Mouse (Mus musculus): ENCODE data around the gene Gpn2. TPM values are rescaled to one million over a fixed set of nuclear protein-coding genes. Genes with fewer than 3 reads are reported as not detected.

Gene Gpn2
- total RNA-seq, 2 experiments from 2014 or later = 7.0 TPM

DNA sequence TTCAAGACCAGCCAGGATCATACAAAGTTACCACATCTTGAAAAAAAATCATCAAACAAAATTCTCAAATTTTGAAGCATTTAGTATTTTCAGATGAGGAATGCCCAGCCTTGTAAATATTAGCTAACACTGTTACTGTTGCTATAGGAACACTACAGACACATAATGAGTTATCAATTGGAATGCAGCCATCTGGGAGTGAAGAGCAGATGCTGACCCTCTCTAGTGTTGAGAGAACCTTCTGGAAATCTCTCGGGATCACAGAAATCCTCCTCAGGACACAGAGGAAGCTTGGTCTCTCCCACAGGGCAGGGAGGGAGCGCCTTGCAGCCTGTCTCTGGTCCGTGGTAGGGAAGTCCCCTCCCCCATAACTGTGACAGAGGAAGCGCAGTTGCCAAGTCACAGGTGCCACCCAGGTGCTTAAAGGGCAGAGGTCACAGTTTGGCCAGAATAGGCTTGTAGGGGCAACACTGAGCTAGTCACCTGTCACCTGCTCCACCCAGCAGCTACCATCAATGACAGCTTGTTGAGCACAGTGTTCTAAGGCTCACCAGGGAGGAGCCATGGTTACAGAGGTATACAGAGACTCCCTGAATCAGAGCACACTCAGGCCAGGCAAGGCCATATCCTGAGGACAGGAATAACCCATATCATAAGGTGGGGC is 35.4 kb downstream of the Gpn2 start:
- intact Hi-C loops (cut with DNase I) = no loop called here
- no peak for DNase-seq

DNA sequence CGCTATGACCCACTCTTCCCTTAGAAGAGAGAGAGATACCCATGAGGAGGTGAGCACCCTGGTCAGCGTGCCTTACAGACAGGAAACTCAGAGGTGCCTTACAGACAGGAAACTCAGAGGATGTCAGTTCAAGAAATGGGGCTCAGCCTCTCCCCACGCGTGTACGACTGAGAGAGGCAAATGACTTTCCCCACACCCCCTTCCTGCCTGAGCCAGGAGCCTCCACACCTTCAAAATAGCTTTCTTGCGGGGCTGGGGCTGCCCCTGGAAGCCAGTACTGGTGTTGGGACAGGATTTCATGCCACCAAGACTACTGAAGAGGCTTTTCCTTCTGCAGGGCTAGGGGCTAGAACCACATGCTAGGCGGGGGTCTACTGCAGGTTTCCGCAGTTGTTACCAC is 36.5 kb downstream of the Gpn2 start:
- intact Hi-C loops (cut with DNase I) = no loop called here
- no peak for DNase-seq

DNA sequence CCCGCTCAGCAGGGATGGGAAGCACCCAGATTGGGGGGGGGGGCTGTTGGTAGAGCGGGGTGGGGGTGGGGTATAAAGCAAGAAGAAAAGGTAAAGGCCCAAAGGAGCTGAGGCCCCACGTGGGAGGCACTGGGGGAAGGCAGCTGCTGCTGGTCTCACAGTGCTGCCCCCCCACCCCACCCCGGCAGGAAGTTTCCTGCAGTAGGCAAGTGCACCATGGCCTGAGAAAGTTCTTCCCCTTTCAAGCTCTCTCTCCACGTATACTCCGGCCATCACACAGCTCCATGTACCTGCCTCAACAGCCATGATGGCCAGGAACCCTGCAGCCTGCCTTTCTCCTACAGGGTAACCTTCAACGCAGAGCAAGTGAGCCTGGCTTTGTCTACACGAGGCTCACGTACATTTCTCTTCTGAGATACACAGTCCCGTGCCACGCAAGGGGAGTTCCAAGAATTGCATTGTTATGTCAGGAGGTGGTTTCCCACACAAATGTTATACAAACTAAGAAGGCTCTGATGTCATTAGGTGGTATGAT is 38.1 kb downstream of the Gpn2 start:
- intact Hi-C loops (cut with DNase I) = no loop called here
- no peak for DNase-seq

DNA sequence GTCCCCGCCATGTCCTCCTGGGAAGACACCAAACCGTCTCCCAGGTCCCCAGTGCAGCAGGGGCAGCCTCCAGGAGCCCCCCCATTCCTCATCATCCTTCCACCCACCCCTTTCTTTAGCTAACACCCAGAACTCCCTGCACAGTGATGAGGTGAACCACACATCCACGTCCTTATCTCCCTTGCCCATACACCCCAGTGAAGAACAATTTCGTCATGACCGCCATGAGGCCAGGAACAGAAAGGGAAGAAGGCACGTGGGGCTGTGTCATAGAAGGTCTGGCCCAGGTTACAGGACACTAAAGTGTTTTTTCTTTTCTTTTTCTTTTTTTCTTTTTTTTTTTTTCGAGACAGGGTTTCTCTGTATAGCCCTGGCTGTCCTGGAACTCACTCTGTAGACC is 40.7 kb downstream of the Gpn2 start:
- intact Hi-C loops (cut with DNase I) = no loop called here

DNA sequence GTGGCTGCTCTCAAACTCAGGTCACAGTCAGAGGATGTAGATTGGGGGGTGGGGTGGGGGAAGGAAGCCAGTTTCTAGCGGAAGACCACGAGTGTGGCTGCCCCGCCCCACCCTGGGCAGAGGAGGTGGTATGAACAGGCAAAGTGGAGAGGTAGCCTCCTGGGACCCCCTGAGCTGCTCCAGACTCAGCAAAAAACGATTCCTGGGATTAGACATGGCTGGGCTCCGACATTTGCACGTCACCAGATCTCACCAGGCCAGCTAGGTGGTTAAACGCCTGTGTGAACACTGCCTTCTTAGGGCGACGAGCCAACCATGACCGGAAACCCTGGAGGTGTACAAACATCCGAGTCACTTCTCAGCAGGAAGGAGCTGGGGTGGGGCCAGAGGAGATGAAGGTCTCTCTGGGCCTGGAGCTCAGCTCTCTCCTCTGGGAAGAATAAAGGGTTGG is 41.5 kb downstream of the Gpn2 start:
- intact Hi-C loops (cut with DNase I) = no loop called here
- peak; percentile 68 to 75 for DNase-seq

More for the DNA sequence above, 40.7 kb downstream of the Gpn2 start:
- no peak for DNase-seq

DNA sequence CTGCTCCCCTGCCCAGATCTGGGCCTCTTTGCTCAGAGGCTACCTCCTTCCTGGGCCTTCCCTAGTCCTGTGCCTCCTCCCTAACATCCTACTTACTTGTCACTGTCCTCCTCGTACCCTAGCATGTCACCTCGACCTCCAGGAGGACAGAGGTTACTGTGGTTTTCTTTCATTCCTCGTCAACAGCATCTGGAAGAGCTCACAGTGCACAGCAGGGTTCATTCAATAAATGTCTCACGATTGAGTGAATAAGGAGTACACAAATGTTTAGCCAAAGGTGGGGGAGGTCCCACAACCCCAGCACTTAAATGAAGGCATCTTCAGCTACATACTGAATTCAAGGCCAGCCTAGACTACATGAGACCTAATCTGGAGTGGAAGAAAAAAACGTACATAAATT is 42.1 kb downstream of the Gpn2 start:
- DNase-seq = no peak
- intact Hi-C loops (cut with DNase I) = no loop called here

DNA sequence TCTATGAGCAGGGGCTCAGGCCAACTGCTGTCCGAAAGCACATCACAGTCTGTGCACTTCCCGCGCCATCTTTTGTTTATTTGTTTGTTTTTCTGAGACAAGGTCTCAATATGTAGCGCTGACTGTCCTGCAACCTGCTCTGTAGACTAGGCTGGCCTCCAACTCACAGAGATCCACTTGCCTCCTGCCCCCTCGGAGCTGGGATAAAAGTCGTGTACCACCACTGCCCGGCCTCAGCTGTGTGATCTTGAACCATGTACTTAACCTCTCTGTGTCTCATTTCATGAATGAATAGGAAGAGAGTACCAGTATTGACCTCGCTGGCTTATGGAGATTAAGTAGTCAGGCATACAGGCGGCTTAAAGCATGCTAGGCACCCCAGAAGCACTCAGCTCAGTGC is 42.5 kb downstream of the Gpn2 start:
- no peak for DNase-seq
- intact Hi-C loops (cut with DNase I) = no loop called here

DNA sequence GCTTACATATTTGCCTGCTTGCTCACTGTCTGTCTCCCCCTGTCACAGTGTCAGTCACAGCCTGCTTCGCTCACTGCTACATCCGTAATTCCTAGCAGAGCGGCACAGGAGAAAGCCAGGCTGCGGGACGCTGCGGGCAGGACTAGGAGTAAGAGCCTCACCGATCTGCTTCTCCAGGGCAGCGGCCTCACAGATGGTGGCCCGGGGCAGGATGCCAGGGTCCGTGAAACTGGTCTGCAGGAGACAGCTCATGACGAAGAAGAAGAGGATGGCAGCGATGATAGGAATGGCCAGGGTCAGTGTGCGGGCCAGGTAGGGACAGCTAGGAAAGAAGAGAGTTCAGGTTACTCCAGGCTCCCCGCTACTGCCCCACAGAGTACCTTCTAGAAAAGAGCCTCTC is 42.9 kb downstream of the Gpn2 start:
- no peak for DNase-seq
- intact Hi-C loops (cut with DNase I) = no loop called here

DNA sequence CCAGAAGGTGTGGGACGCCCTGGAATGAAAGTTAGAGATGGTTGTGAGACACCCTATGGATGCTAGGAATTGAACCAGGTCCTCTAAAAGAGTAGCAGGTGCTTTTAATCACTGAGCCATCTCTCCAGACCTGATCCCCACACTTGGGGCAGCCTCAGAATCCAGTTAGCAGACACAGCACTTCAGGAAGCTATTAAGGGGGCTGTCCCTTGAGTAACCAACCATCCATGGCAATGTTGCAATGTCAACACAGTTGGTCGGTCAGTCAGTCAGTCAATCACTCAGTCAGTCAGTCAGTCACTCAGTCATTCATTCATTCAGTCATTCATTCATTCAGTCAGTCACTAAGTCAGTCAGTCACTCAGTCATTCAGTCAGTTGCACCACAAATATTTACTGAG is 44.4 kb downstream of the Gpn2 start:
- no peak for DNase-seq
- intact Hi-C loops (cut with DNase I) = no loop called here

DNA sequence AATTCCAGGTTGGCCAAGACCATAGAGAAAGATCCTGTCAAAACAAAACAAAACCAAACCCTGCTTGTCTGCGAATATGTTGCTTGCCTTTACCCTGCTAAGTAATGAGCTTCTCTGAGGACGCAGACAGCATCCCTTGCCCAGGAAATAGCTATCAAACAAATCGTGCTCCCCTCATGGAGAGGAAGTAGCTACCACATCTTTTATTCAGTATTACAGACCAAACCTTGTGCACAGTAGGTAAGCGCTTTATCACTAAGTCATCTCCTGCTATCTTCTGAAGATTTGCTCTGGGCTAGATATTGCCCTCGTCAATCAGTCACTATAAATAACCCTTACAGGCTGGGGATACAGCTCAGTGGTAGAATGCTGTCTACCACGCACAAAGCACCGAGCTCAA is 45.0 kb downstream of the Gpn2 start:
- intact Hi-C loops (cut with DNase I) = no loop called here

DNA sequence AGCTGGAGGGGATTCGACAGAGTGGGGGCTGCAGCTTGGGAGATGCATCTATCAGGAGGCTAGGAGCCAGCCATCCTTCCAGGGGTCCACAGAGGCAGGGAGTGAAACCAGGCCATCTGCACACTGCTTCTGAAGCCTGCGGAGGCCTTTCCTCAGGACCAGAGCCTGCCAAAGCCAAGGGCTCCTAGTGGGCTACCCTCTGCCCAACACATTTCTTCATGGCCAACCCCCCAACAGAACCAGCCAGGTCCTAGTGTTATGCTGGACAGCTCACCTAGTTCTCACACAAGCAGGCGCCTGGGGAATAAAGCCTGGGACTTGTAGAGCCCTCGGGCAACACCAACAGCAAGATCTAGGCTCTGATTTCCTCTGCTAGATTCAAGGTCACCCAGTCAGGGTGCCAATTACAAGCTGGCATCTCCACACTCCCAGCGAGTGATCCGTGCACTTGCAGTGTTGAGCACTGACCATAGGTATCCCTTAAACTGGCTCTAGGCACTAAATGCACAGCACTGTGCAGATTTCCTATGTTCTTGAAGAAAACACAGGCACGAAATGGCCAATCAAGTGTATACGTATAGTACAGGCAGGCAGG is 46.3 kb downstream of the Gpn2 start:
- no peak for DNase-seq
- intact Hi-C loops (cut with DNase I) = loop anchor here (2.0 kb wide), 2 partner anchors 16 to 18 kb away; no protein-coding TSS in a partner anchor

More for the DNA sequence above, 45.0 kb downstream of the Gpn2 start:
- DNase-seq = no peak

DNA sequence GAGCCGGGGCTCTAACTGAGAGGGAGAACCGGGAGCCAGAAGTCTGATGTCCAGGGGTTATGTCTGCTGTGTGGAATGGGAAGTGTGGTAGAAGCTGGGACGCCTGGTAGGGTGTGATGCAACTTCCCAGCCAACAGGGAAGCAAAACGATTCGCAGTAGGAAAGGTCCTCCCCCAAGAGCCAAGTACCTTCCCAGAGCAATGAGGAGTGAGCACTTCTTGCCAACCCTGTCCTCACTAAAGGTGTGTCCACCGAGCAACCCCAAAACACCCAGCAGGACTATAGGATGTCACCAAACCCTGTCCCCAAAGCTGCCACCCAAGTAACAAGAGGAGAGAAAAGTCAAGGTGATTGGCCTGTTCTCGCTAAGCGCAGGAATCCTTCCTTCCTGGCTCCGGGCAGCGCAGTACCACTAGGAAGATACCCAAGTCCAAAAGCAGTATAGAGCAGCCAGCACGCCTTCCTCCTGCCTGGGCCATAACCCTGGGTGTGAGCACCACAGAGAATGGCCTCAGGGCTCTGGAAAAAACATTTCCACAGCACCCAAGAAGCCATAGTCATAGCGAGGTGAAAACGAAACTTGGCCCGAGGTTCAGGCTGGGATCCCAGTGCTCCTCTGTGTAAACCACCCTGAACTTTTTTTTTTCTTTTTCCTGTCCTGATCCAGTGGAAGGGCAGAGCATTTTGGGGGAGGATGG is 47.1 kb downstream of the Gpn2 start:
- DNase-seq = peak; percentile 39 to 44
- intact Hi-C loops (cut with DNase I) = loop anchor here (2.0 kb wide), 2 partner anchors 16 to 18 kb away; no protein-coding TSS in a partner anchor

DNA sequence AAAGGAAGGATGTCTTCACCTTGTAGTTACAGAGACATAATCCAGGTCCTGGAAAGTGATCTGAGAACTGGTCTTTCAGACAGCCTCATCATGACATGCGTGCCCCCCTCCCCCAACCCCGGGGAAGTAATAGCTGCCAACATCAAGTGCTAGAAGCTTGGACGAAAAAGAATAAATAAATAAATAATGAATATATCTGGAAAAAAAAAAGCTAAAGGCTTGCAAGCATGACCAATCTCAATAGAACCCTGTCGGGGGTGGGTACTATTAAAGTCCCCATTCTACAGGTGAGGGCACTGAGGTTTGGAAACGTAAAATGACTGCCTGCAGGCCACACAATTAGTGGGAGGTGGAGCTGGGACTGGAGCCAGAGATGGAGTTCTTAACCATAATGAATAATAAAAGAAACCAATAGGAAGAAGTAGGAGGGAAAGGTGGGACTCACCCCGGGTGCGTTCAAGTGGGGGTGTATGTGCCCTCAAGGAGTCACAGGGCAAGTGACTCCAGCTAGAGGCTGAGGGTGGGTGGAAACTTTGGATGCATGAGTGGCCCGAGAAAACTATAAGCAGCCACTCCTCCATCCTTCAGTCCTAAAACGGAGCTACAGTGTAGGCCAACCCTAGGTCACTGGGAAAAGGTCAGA is 47.7 kb downstream of the Gpn2 start:
- intact Hi-C loops (cut with DNase I) = loop anchor here (2.0 kb wide), 2 partner anchors 17 kb away; no protein-coding TSS in a partner anchor
- peak in 1 of 2 experiments; percentile 43 for DNase-seq

DNA sequence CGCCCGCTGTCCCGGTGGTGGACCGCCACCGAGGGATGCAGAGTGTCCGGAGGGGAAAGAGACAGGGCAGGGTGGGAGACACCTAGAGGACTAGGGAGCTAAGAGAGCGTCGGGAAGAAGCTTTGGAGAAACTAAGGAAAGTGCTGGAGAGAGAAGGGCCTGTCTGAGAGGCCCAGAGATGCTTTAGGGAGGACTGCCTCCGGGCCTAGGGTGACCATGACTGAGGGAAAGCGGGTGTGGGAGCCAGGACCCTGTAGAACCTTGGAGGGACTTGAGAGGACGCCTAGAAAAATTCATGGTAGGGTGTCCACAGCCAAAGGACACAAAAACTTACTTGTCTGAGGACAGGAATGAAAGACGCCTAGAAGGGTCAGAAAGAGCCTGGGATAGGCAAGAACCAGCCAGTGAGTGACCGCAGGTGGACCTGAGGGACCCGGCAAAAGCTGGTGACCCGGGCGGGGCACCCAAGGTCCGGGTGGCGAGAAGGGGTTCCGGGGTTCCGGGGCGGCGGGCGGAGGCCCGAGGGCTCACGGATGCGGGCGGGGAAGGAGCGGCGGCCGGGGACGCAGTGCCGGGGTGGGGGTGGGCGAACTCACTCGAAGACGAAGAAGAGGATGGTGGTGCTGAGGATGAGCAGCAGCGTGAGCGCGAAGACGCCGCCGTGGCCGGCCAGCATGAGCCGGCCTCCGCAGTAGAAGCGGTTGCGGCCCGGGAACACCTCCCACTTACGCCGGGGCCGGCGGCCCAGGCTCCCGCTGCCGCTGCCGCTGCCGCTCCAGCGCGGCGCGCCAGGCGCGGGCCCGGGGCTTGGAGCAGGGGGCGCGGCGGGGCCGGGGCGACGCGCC is 48.5 kb downstream of the Gpn2 start:
- intact Hi-C loops (cut with DNase I) = no loop called here
- DNase-seq = peak in 1 of 2 experiments; percentile 47

DNA sequence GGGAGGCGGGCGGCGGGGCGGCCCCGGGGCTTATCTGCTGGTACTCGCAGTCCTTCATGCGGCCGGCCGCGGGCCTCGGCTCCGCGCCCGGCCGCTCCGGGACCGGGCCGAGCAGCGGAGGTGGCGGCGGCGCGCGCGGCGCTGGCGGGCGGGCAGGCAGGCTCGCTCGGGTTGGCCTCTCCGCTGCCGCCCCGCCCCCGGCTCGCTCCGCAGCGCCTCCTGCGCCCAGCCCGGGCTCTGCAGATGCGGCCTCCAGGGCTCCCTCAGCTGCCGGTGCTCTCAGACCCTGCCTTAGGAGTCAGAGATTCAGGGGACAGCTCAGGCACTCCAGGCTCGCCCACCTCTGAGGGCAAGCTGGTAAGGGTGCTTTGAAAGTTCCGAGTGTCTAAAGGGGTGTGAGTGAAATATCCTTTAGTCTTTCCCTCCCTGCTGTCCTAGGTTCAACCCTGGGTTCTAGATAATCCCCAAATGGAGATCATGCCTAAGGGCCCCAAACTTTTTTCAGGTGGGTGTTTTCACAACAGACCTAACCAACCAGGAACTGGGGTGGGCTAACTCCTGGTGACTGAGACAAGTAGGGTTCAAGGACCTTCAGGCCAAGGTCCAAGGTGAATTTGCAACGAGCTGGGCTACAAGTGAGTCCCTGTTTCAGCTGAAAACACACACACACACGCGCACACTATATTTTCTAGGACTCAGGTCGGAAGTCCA is 49.3 kb downstream of the Gpn2 start:
- peak; percentile 94 to 95 for DNase-seq
- intact Hi-C loops (cut with DNase I) = loop anchor here (2.0 kb wide), 1 partner anchor 25 kb away; no protein-coding TSS in a partner anchor

DNA sequence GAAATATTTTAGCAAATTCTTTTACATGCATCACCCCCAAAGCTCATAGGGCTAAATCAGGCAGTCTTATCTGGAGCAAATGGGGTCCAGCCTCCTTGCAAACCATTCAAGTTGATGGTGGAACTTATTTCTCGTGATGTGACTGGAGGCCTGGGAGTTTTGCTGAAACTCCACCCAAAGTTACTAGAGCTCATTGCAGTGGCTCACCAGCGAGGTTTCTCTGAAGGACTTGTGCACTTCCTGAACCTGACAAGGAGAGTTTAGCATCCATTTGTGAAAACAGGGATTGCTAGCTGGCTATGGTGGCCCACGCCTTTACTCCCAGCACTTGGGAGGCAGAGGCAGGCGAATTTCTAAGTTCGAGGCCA is 49.9 kb downstream of the Gpn2 start:
- DNase-seq = no peak
- intact Hi-C loops (cut with DNase I) = loop anchor here (2.0 kb wide), 1 partner anchor 25 kb away; no protein-coding TSS in a partner anchor
